Mouse (Mus musculus) skeletal muscle tissue, postnatal 0 days (tissue): ENCODE measurements around the gene Cryga. TPM values are rescaled to one million over a fixed set of nuclear protein-coding genes. Genes with fewer than 3 reads are reported as not detected.

Source experiments
- polyA plus RNA-seq: library from polyadenylated mRNA; unstranded; fragments of >200 nt; fragmentation: Nextera tagmentation; extraction: Ambion mirVana; gene quantifications from 2 replicates; pipeline ENCODE4 v1.2.1, GENCODE M21; 2015

The Cryga gene
- polyA plus RNA-seq: not detected in 2 replicates

GRCm38 (mm10) chr1:65103273-65103672 lies at the start of gene Cryga:
Gene Cryga (minus strand): TSS chr1:65103373.

GRCm38 (mm10) chr1:65122574-65123372 lies 19.6 kb upstream of the Cryga start, which contains the start of gene D630023F18Rik:
Gene D630023F18Rik (minus strand): TSS chr1:65123214.

GRCm38 (mm10) chr1:65119438-65119837 lies 16.3 kb upstream of the Cryga start, which contains the start of gene Gm28845:
Gene Gm28845 (minus strand): TSS chr1:65119558.

GRCm38 (mm10) chr1:65082188-65082587 lies 21.0 kb downstream of the Cryga start, which contains the start of gene Crygb:
Gene Crygb (minus strand): TSS chr1:65082288.

GRCm38 (mm10) chr1:65073589-65073988 lies 29.6 kb downstream of the Cryga start, which contains the start of gene Crygc:
Gene Crygc (minus strand): TSS chr1:65073689.

GRCm38 (mm10) chr1:65063352-65063751 lies 39.8 kb downstream of the Cryga start, which contains the start of gene Crygd:
Gene Crygd (minus strand): TSS chr1:65063452.

GRCm38 (mm10) chr1:65050952-65051351 lies 52.2 kb downstream of the Cryga start, which contains the start of gene Cryge:
Gene Cryge (minus strand): TSS chr1:65051149.

Other genes with a start within 250 kb of the Cryga start
- gene Plekhm3, start 146.5 kb downstream of the Cryga start, polyA plus RNA-seq: 2.1 and 2.6 TPM in 2 replicates
- 0.09 TPM in 1 of 2 replicates, not detected in the other for gene Akr1cl, start 70.6 kb downstream of the Cryga start, polyA plus RNA-seq
- gene Cryge, start 52.2 kb downstream of the Cryga start, polyA plus RNA-seq: not detected in 2 replicates
- gene Crygd, start 39.9 kb downstream of the Cryga start, polyA plus RNA-seq: not detected in 2 replicates
- gene Crygc, start 29.7 kb downstream of the Cryga start, polyA plus RNA-seq: not detected in 2 replicates
- not detected in 2 replicates for gene Crygb, start 21.1 kb downstream of the Cryga start, polyA plus RNA-seq
- gene Gm28845, start 16.2 kb upstream of the Cryga start, polyA plus RNA-seq: not detected in 2 replicates
- not detected in 2 replicates for gene D630023F18Rik, start 19.8 kb upstream of the Cryga start, polyA plus RNA-seq
- gene Idh1, start 83.1 kb upstream of the Cryga start, polyA plus RNA-seq: 48.7 and 98.6 TPM in 2 replicates
- gene Pikfyve, start 83.3 kb upstream of the Cryga start, polyA plus RNA-seq: 3.5 and 4.5 TPM in 2 replicates
- gene Pth2r, start 178.7 kb upstream of the Cryga start, polyA plus RNA-seq: not detected in 2 replicates